Mouse (Mus musculus) inflammation-experienced regulatory T-cells, adult 16 weeks (primary cell): ENCODE data around the gene Vamp9. TPM values are rescaled to one million over a fixed set of nuclear protein-coding genes. Genes with fewer than 3 reads are reported as not detected.

ENCODE experiments used
- polyA plus RNA-seq: library from polyadenylated mRNA; unstranded; fragments of 100-300 nt; shearing (Covaris generic); gene quantifications from one replicate; pipeline ENCODE4 v1.2.1, GENCODE M21; 2017

The Vamp9 gene
- not detected for polyA plus RNA-seq

GRCm38 (mm10) chr5:99906181-99906956 is at the start of gene Vamp9:
Gene Vamp9, plus strand, starts transcription at chr5:99906254.

DNA sequence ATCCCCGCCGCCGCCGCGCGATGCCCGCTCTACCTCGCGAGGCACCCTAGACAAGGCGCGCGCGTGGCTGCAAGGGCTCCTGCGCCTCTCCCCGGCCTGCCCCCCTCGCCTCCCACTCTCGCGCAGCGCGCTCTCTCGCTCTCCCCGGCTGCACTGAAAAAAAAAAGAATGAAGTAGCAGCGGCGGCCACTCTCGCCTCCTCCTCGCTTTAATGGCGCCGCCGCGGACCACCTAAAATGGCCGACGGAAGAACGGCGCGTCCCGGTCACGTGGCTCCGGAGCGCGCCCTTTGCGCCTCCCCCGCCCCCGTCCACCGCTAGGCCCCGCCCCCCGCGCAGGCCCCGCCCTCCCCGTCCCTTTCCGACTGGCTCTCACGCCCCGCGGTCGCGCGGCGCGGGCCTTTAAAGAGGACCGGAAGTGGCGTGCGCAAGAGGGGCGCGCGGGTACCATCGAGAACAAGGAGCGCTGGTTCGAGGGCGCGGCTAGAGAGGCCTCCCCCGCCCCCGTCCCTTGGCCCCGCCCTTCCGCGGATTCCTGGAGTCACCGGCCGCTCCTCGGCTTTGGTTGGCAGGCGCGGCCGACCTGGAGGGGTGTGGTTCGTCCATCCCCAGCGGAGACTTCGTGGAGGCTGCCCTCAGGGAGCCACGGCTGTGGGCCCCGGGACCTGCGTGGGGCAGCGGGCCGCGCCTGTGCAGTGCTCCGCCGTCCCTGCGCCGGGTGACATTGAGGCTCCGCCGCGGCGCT is 72.8 kb downstream of the Vamp9 start, which contains the start of the genes Hnrnpd and 4930524J08Rik:
Gene Hnrnpd (minus strand): TSS at position 240 of the 744 bp plus-strand sequence.
Gene 4930524J08Rik (plus strand): TSS at position 363 of the 744 bp plus-strand sequence.

Other genes with a start within 250 kb of the Vamp9 start
- gene Rasgef1b, start 177.2 kb upstream of the Vamp9 start, polyA plus RNA-seq = 5.4 TPM
- 14.8 TPM for gene Hnrnpd, start 72.7 kb downstream of the Vamp9 start, polyA plus RNA-seq
- gene 4930524J08Rik, start 72.8 kb downstream of the Vamp9 start, polyA plus RNA-seq = not detected
- gene Hnrnpdl, start 133.4 kb downstream of the Vamp9 start, polyA plus RNA-seq = 123 TPM
- 36.5 TPM for gene Enoph1, start 133.7 kb downstream of the Vamp9 start, polyA plus RNA-seq